Mouse (Mus musculus) liver, adult 2 months (tissue): ENCODE data around the gene Ano2. TPM values are rescaled to one million over a fixed set of nuclear protein-coding genes. Genes with fewer than 3 reads are reported as not detected.

Source experiments
- DNase-seq: peaks from one replicate; pipeline ENCODE4 v3.0.0-alpha.2; 2011; ENCODE audit warnings: low read depth, low spot score; ENCODE audit errors: extremely low read depth
- H3K27ac ChIP-seq: fragments of 200-500 bp; replicated peaks from 2 replicates; pipeline ENCODE4 v1.5.1; 2012; ENCODE audit warnings: low read depth, mild to moderate bottlenecking, control low read depth, inconsistent platforms, low read length; ENCODE audit not compliant: insufficient read depth
- H3K27me3 ChIP-seq: fragments of 200-500 bp; 2 replicates; pipeline ENCODE4 v1.6.1; 2012; ENCODE audit warnings: mild to moderate bottlenecking, moderate library complexity, low read length, inconsistent platforms; ENCODE audit not compliant: control insufficient read depth, insufficient read depth
- H3K36me3 ChIP-seq: fragments of 200-500 bp; 2 replicates; pipeline ENCODE4 v1.6.1; 2012; ENCODE audit warnings: low read length, inconsistent platforms; ENCODE audit not compliant: control insufficient read depth, insufficient read depth
- H3K4me1 ChIP-seq: fragments of 200-500 bp; 2 replicates; pipeline ENCODE4 v1.6.1; 2011; ENCODE audit warnings: low read length; ENCODE audit not compliant: control insufficient read depth, insufficient read depth
- H3K4me3 ChIP-seq: fragments of 200-500 bp; 2 replicates; pipeline ENCODE4 v1.5.1; 2011; ENCODE audit warnings: low read depth, mild to moderate bottlenecking, control low read depth, low read length, moderate library complexity; ENCODE audit not compliant: insufficient read depth
- H3K79me2 ChIP-seq: fragments of 200-500 bp; 2 replicates; pipeline ENCODE4 v1.6.1; 2012; ENCODE audit warnings: inconsistent platforms, mild to moderate bottlenecking, low read length, moderate library complexity; ENCODE audit not compliant: control insufficient read depth, insufficient read depth
- H3K9ac ChIP-seq: fragments of 200-500 bp; 2 replicates; pipeline ENCODE4 v1.6.1; 2012; ENCODE audit warnings: low read depth, mild to moderate bottlenecking, control low read depth, inconsistent platforms, low read length
- CTCF ChIP-seq: fragments of 200-500 bp; IDR thresholded peaks from 2 replicates; pipeline ENCODE4 v1.5.1; 2011; ENCODE audit warnings: low read depth, low read length, control low read depth
- POLR2A ChIP-seq: fragments of 200-500 bp; IDR thresholded peaks from 2 replicates; pipeline ENCODE4 v1.6.1; 2011; ENCODE audit warnings: low read length, control low read depth; ENCODE audit not compliant: insufficient read depth; ENCODE audit errors: extremely low read depth
- WGBS: fragments of 180-500 bp; shearing (Covaris S2); methylation state at CpG from one replicate; pipeline ENCODE4 v1.1.7; 2018; 5-methylcytosine and 5-hydroxymethylcytosine counted together
- polyA plus RNA-seq: library from polyadenylated mRNA; depleted of rRNA; stranded (reverse); fragments of >200 nt; gene quantifications from 2 replicates; pipeline ENCODE4 v1.2.3, GENCODE M21; 2012
- total RNA-seq: library from RNA; depleted of rRNA; stranded (reverse); fragments of >200 nt; gene quantifications from 2 replicates; pipeline ENCODE4 v1.2.3, GENCODE M21; 2014

Ano2 gene
- total and polyA plus RNA-seq, 2 experiments, result 0.09 TPM; not detected in 1

DNA sequence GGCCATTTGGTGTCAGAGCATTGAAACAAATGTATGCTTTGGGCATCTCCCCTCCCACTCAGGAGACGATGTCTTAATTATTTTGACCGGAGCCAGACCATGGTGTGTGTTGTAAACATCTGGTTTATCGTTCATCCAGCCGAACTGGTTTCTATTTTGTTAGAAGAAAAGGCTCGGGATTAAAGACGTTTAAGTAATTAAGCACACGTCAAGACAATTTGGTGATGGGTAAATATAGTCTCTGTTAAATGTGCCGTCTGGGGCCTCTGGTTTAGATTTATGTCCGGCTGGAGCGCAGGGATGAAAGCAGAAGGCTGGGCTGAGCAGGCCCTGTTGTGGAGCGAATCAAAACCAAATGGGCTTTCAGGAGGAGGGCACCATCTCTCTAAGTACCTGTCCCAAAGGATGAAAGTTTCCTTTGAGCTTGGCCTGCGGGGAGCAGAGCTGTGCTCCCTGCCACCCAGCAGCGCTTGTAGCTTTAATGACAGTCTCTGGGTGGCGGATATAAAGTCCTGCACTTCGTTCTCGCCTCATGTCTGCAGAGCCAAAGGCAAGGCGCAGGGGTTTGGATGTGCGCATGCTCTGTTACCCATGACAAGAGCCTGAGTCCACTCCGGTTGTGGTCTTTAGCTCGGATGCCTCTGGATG, 113.3 kb downstream of the Ano2 start:
- no peak for DNase-seq
- WGBS, result 66% methylated on average over 20 of the region's 20 CpGs
- no peaks in the 10 kb centered on the region for H3K4me1 ChIP-seq
- H3K4me3 ChIP-seq, result no peak overlapping the region
- H3K36me3 ChIP-seq, result no peaks in the 10 kb centered on the region
- no peaks in the 10 kb centered on the region for H3K79me2 ChIP-seq
- H3K27ac ChIP-seq, result no peak overlapping the region
- peaks cover 3% of the 10 kb centered on the region for H3K27me3 ChIP-seq
- no peak overlapping the region for H3K9ac ChIP-seq
- no peak for TF ChIP-seq POLR2A
- TF ChIP-seq CTCF, result no peak

DNA sequence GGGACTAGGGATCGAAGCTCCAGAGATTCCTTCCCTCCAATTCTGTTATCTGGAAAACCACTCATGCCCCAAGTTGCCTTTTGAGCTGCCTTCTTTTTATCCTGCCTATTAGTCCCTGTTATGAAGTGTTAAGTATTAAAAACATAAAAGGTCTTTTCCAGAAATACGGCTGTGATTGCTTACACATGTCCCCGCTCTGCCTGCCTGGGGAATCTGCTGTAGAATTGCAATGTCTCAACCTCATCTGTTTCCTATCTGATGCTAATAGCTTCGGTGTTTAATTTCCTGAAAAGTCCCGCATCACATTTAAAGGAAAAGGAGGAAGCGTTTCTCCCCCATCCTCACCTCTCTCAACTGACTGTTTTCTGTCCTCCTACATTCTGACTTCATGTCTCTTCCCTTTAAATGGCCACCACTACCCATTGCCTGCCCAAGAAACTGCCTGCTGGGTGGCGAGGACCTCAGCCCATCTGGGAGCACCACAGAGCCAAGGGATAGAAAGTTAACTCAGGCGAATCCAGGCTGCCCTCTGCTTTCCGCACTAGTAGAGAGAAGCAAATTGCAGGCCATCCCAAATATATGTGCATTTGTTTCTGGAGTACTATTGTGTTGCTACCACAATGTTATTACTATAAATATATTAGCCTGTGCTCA, 118.9 kb downstream of the Ano2 start:
- Histone ChIP-seq H3K36me3 (no peaks in the 10 kb centered on the region), H3K79me2 (no peaks in the 10 kb centered on the region), H3K9ac (no peak overlapping the region), H3K27ac (no peak overlapping the region), H3K4me3 (no peak overlapping the region), H3K27me3 (peaks cover 3% of the 10 kb centered on the region), H3K4me1 (no peaks in the 10 kb centered on the region)
- TF ChIP-seq CTCF (no peak), POLR2A (no peak)
- 81% methylated on average over 9 of the region's 9 CpGs for WGBS
- DNase-seq, result no peak

DNA sequence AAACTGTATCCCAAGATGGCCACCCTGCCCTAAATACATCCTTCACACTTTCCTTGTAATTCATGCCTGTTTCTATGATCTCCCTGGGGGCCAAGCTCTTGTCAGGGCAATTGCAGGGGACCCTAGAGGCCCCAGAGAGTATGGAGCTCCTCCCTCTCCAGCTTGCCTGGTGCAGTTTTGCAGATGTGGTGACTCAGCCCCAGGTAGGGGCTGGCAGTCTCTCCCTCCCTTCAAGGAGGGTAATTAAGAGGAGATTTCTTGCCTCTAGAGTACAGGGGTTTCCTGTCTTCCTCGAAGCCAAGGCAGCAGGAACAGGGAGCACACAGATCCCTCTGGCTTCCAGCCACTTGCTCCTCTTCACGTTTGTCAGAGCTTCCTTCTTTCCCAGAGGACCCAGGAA, 121.2 kb downstream of the Ano2 start:
- WGBS, result 16% methylated on average over 2 of the region's 2 CpGs

DNA sequence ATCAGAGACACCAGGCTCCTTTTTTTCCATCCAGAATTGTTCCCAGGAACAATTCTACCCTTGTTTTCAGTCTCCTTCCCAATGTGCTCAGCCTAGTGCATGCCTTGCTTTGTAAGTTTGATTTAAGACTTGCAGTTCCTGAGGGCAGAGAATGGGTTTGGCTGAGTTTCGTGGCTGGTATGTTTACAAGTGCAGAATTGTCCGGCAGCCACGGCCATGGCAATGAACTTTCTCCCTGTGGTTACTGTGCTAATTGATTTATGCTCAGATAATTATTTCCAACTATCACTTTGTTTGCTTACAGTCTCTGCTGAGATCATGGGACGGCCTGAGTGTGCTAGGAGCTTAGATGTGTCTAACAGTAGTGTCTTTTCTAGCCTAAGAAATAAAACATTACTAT, 147.9 kb downstream of the Ano2 start:
- H3K36me3 ChIP-seq, result no peaks in the 10 kb centered on the region
- peaks cover 3% of the 10 kb centered on the region; the same call in 1 of the 2 replicates for H3K4me1 ChIP-seq
- no peaks in the 10 kb centered on the region for H3K27me3 ChIP-seq
- no peak overlapping the region for H3K4me3 ChIP-seq
- 22% methylated on average over 4 of the region's 4 CpGs for WGBS
- no peaks in the 10 kb centered on the region for H3K79me2 ChIP-seq
- TF ChIP-seq CTCF (no peak), POLR2A (no peak)
- no peak overlapping the region for H3K9ac ChIP-seq
- DNase-seq, result peak; percentile 80
- no peak overlapping the region for H3K27ac ChIP-seq

More for the DNA sequence above, 121.2 kb downstream of the Ano2 start:
- Histone ChIP-seq H3K79me2 (no peaks in the 10 kb centered on the region), H3K27me3 (no peaks in the 10 kb centered on the region; the same call in 1 of the 2 replicates), H3K27ac (no peak overlapping the region), H3K4me3 (no peak overlapping the region), H3K4me1 (no peaks in the 10 kb centered on the region), H3K9ac (no peak overlapping the region), H3K36me3 (no peaks in the 10 kb centered on the region)
- no peak for DNase-seq
- TF ChIP-seq POLR2A, result no peak
- TF ChIP-seq CTCF, result no peak

DNA sequence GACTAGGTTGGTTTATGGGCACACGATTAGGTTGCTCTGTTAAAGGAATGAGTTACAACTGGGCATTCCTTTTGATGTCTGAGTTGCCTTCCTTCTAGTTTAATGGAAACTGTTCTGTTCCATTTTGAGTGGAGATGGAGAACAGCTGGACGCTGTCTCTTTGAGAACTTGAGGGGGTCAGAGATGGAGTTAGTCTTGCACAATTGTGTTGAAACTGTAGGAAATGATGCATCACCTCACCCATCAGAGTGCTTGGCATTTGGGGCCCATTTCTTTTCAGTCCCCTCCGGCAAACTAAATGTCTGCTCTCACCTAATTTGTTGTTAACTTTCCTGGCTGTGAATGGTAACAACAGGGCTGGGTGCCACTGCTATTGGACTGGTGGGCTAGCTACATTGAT, 151.1 kb downstream of the Ano2 start:
- H3K79me2 ChIP-seq, result no peaks in the 10 kb centered on the region
- no peak overlapping the region for H3K4me3 ChIP-seq
- peaks cover 3% of the 10 kb centered on the region; the same call in 1 of the 2 replicates for H3K4me1 ChIP-seq
- no peaks in the 10 kb centered on the region for H3K36me3 ChIP-seq
- H3K9ac ChIP-seq, result no peak overlapping the region
- DNase-seq, result no peak
- no peak overlapping the region for H3K27ac ChIP-seq
- H3K27me3 ChIP-seq, result no peaks in the 10 kb centered on the region
- TF ChIP-seq POLR2A (no peak), CTCF (no peak)
- 88% methylated on average over 3 of the region's 3 CpGs for WGBS

DNA sequence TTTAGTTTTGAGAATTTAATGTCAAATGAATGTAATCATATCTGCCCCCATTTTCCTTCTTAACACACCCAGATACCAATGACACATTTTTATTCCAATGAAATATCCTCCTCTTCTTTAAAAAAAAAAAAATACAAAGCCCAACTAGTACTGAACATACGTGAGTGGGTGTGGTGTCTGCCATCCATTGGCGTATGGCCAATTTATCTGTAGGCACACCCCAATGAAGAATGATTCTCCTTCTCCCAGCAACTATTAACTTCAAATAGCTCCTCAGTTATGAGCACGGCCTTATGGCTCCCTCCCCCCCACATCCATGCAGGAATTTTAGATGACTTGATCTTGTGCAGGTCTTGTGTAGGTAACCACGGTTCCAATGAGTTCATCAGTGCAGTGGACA, 161.0 kb downstream of the Ano2 start:
- no peaks in the 10 kb centered on the region for H3K79me2 ChIP-seq
- 76% methylated on average over 4 of the region's 4 CpGs for WGBS
- H3K4me1 ChIP-seq, result no peaks in the 10 kb centered on the region
- H3K36me3 ChIP-seq, result no peaks in the 10 kb centered on the region
- no peak overlapping the region for H3K4me3 ChIP-seq
- no peak overlapping the region for H3K9ac ChIP-seq
- no peaks in the 10 kb centered on the region for H3K27me3 ChIP-seq
- TF ChIP-seq POLR2A, result no peak
- TF ChIP-seq CTCF, result no peak
- DNase-seq, result no peak
- no peak overlapping the region for H3K27ac ChIP-seq
